Mouse (Mus musculus) liver, embryonic 14.5 days (tissue): ENCODE measurements around the gene Chrnd. TPM values are rescaled to one million over a fixed set of nuclear protein-coding genes. Genes with fewer than 3 reads are reported as not detected.

Source experiments
- ATAC-seq: fragments of 200-750 bp; cut with Nextera tagmentation; 2 replicates; pipeline ENCODE4 v1.8.0; 2017; ENCODE audit warnings: moderate number of reproducible peaks, mild to moderate bottlenecking, moderate library complexity; ENCODE audit not compliant: insufficient read depth
- DNase-seq, 3 experiments: peaks; one replicate each; pipeline ENCODE4 v3.0.0-alpha.2; 2012 to 2013; ENCODE audit warnings: low read depth in 3 of 3, low spot score in 3 of 3
- H3K27ac ChIP-seq: fragments of 300-500 bp; sonication (generic); 2 replicates; pipeline ENCODE4 v1.5.1; 2014; ENCODE audit warnings: moderate library complexity, mild to moderate bottlenecking, control low read depth, inconsistent platforms
- H3K27me3 ChIP-seq: fragments of 300-500 bp; sonication (generic); 2 replicates; pipeline ENCODE4 v1.6.1; 2014; ENCODE audit warnings: mild to moderate bottlenecking, low read length, moderate library complexity; ENCODE audit not compliant: control insufficient read depth, insufficient read depth
- H3K36me3 ChIP-seq: fragments of 300-500 bp; sonication (generic); replicated peaks from 2 replicates; pipeline ENCODE4 v1.6.1; 2014; ENCODE audit warnings: low read depth; ENCODE audit not compliant: control insufficient read depth, insufficient read depth
- H3K4me1 ChIP-seq, 2 experiments: fragments of 200-500 bp in 1 of 2; fragments of 300-500 bp in 1 of 2; sonication (generic) in 1 of 2; replicated peaks; 2 replicates each; pipeline ENCODE4 v1.6.1; 2012 to 2014; ENCODE audit warnings: antibody characterized with exemption in 1 of 2, inconsistent platforms in 1 of 2, low read length in 1 of 2; ENCODE audit not compliant: control insufficient read depth in 2 of 2, insufficient read depth in 2 of 2
- H3K4me2 ChIP-seq: fragments of 300-500 bp; sonication (generic); 2 replicates; pipeline ENCODE4 v1.6.1; 2014; ENCODE audit warnings: low read depth, mild to moderate bottlenecking, control low read depth, moderate library complexity
- H3K4me3 ChIP-seq, 2 experiments: fragments of 200-500 bp in 1 of 2; fragments of 300-500 bp in 1 of 2; sonication (generic) in 1 of 2; 2 replicates each; pipeline ENCODE4 v1.5.1; 2012 to 2014; ENCODE audit warnings: low read depth in 2 of 2, low read length in 2 of 2, mild to moderate bottlenecking in 2 of 2, control low read depth in 1 of 2, inconsistent platforms in 1 of 2, moderate library complexity in 1 of 2; ENCODE audit not compliant: insufficient read depth in 1 of 2
- H3K9ac ChIP-seq: fragments of 300-500 bp; sonication (generic); replicated peaks from 2 replicates; pipeline ENCODE4 v1.6.1; 2014; ENCODE audit warnings: mild to moderate bottlenecking, control low read depth, moderate library complexity
- H3K9me3 ChIP-seq: fragments of 300-500 bp; sonication (generic); 2 replicates; pipeline ENCODE4 v1.6.1; 2016; ENCODE audit warnings: low read length, mixed read lengths; ENCODE audit not compliant: control insufficient read depth
- CTCF ChIP-seq: IDR thresholded peaks from 2 replicates; pipeline ENCODE4 v1.5.1; 2016; ENCODE audit warnings: antibody characterized with exemption, low read depth, control low read depth
- EP300 ChIP-seq: IDR thresholded peaks from 2 replicates; pipeline ENCODE4 v1.6.1; 2016; ENCODE audit warnings: antibody characterized with exemption, low read depth
- WGBS: fragments of 180-500 bp; shearing (Covaris S2); extraction: QIAGEN DNeasy Blood & Tissue Kit; methylation state at CpG from one replicate; pipeline ENCODE4 v1.1.7; 2014; ENCODE audit not compliant: insufficient replicate concordance; 5-methylcytosine and 5-hydroxymethylcytosine counted together
- polyA plus RNA-seq, 2 experiments: library from polyadenylated mRNA; depleted of rRNA in 1 of 2; stranded (reverse) in 1 of 2; unstranded in 1 of 2; fragments of >200 nt; fragmentation: Nextera tagmentation in 1 of 2; extraction: Ambion mirVana in 1 of 2; gene quantifications; 2 replicates each; pipeline versions ENCODE4 v1.2.1 to v1.2.3; 2012 to 2014

The Chrnd gene
- polyA plus RNA-seq, 2 experiments: not detected

GRCm38 (mm10) chr1:87159396-87159795, 31.0 kb upstream of the Chrnd start:
- Histone ChIP-seq H3K4me2 (no peak overlapping the region), H3K4me1 (no peaks in the 10 kb centered on the region), H3K27ac (no peak overlapping the region), H3K9me3 (no peaks in the 10 kb centered on the region), H3K9ac (no peak overlapping the region), H3K4me3 (no peak overlapping the region), H3K36me3 (no peaks in the 10 kb centered on the region), H3K27me3 (peaks cover 37% of the 10 kb centered on the region)
- DNase-seq (no peak), ATAC-seq (no peak)
- WGBS: 48% methylated on average over 3 of the region's 3 CpGs
- TF ChIP-seq EP300 (no peak), CTCF (no peak)

- no peak overlapping the region for H3K27ac ChIP-seq
- H3K9me3 ChIP-seq: no peaks in the 10 kb centered on the region
- no peaks in the 10 kb centered on the region for H3K36me3 ChIP-seq
- H3K9ac ChIP-seq: no peak overlapping the region
- 26% methylated on average over 11 of the region's 11 CpGs for WGBS
- ATAC-seq (no peak), DNase-seq (no peak)
- no peak overlapping the region for H3K4me3 ChIP-seq
- H3K4me2 ChIP-seq: no peak overlapping the region
- H3K4me1 ChIP-seq: no peaks in the 10 kb centered on the region
- TF ChIP-seq CTCF (no peak), EP300 (no peak)
- H3K27me3 ChIP-seq: no peaks in the 10 kb centered on the region; the same call in 1 of the 2 replicates
These were observed 26.1 kb upstream of the Chrnd start for GRCm38 (mm10) chr1:87164164-87164795.

GRCm38 (mm10) chr1:87164796-87165184, 25.6 kb upstream of the Chrnd start:
- Histone ChIP-seq H3K4me2 (no peak overlapping the region), H3K9me3 (no peaks in the 10 kb centered on the region), H3K27ac (no peak overlapping the region), H3K4me1 (no peaks in the 10 kb centered on the region), H3K27me3 (no peaks in the 10 kb centered on the region; the same call in 1 of the 2 replicates), H3K4me3 (no peak overlapping the region), H3K36me3 (no peaks in the 10 kb centered on the region), H3K9ac (no peak overlapping the region)
- ATAC-seq (no peak), DNase-seq (no peak)
- TF ChIP-seq CTCF (no peak), EP300 (no peak)
- 42% methylated on average over 9 of the region's 9 CpGs for WGBS

GRCm38 (mm10) chr1:87170458-87170857, 19.9 kb upstream of the Chrnd start:
- Histone ChIP-seq H3K4me3 (no peak overlapping the region), H3K27ac (no peak overlapping the region), H3K4me1 (no peaks in the 10 kb centered on the region), H3K36me3 (no peaks in the 10 kb centered on the region), H3K9me3 (no peaks in the 10 kb centered on the region), H3K9ac (no peak overlapping the region), H3K27me3 (peaks cover 12% of the 10 kb centered on the region), H3K4me2 (no peak overlapping the region)
- DNase-seq (no peak), ATAC-seq (no peak)
- 22% methylated on average over 19 of the region's 19 CpGs for WGBS
- TF ChIP-seq EP300 (no peak), CTCF (no peak)

- H3K4me3 ChIP-seq: no peak overlapping the region
- no peak overlapping the region for H3K27ac ChIP-seq
- peaks cover 12% of the 10 kb centered on the region for H3K27me3 ChIP-seq
- 29% methylated on average over 1 of the region's 1 CpGs for WGBS
- TF ChIP-seq EP300: no peak
- TF ChIP-seq CTCF: no peak
- no peak overlapping the region for H3K9ac ChIP-seq
- no peaks in the 10 kb centered on the region for H3K36me3 ChIP-seq
- no peak for ATAC-seq
- no peak for DNase-seq
- no peak overlapping the region for H3K4me2 ChIP-seq
- no peaks in the 10 kb centered on the region for H3K9me3 ChIP-seq
- H3K4me1 ChIP-seq: no peaks in the 10 kb centered on the region
These were observed 19.1 kb upstream of the Chrnd start for GRCm38 (mm10) chr1:87171312-87171711.
